Mouse (Mus musculus) myocyte (in vitro differentiated cells): Measurements from ENCODE around the gene Hao2. TPM values are rescaled to one million over a fixed set of nuclear protein-coding genes. Genes with fewer than 3 reads are reported as not detected.

Experiments
- H3K27me3 ChIP-seq: one replicate; pipeline ENCODE4 v1.6.1; 2011; ENCODE audit not compliant: control insufficient read depth, insufficient read depth, insufficient read length
- H3K36me3 ChIP-seq: one replicate; pipeline ENCODE4 v1.6.1; 2011; ENCODE audit not compliant: control insufficient read depth, insufficient read depth
- H3K4me2 ChIP-seq: one replicate; pipeline ENCODE4 v1.6.1; 2011; ENCODE audit warnings: low read depth, control low read depth
- H3K4me3 ChIP-seq: one replicate; pipeline ENCODE4 v1.5.1; 2011; ENCODE audit warnings: mild to moderate bottlenecking, control low read depth, moderate library complexity
- H3K79me2 ChIP-seq: one replicate; pipeline ENCODE4 v1.6.1; 2011; ENCODE audit not compliant: control insufficient read depth, insufficient read depth
- H3ac ChIP-seq: one replicate; pipeline ENCODE4 v1.6.1; 2011; ENCODE audit not compliant: control insufficient read depth, insufficient read length
- CEBPB ChIP-seq: IDR thresholded peaks from 2 replicates; pipeline ENCODE4 v1.6.1; 2011; ENCODE audit warnings: mild to moderate bottlenecking, moderate library complexity; ENCODE audit not compliant: poor library complexity, insufficient read depth, severe bottlenecking
- E2F4 ChIP-seq: IDR thresholded peaks from one replicate; pipeline ENCODE4 v1.6.1; 2011; ENCODE audit warnings: mild to moderate bottlenecking, control low read depth, moderate library complexity; ENCODE audit not compliant: insufficient read depth
- MAX ChIP-seq: IDR thresholded peaks from one replicate; pipeline ENCODE4 v1.6.1; 2011; ENCODE audit warnings: low read depth, mild to moderate bottlenecking, control low read depth
- MYOD1 ChIP-seq, 3 experiments: IDR thresholded peaks; one replicate each; pipeline ENCODE4 v1.6.1; 2011; ENCODE audit warnings: control low read depth in 2 of 3, low read depth in 2 of 3, mild to moderate bottlenecking in 2 of 3, moderate library complexity in 1 of 3; ENCODE audit not compliant: insufficient read length in 2 of 3, control insufficient read depth in 1 of 3
- MYOG ChIP-seq, 3 experiments: IDR thresholded peaks; one replicate each; pipeline ENCODE4 v1.6.1; 2011; ENCODE audit warnings: control low read depth in 2 of 3, low read depth in 2 of 3, mild to moderate bottlenecking in 2 of 3; ENCODE audit not compliant: insufficient read length in 2 of 3, control insufficient read depth in 1 of 3, insufficient read depth in 1 of 3
- POLR2A ChIP-seq: IDR thresholded peaks from one replicate; pipeline ENCODE4 v1.6.1; 2011; ENCODE audit warnings: low read depth, mild to moderate bottlenecking, control low read depth, moderate library complexity; ENCODE audit not compliant: insufficient read length
- POLR2AphosphoS2 ChIP-seq: IDR thresholded peaks from one replicate; pipeline ENCODE4 v1.6.1; 2011; ENCODE audit warnings: low read depth, control low read depth; ENCODE audit not compliant: insufficient read length
- REST ChIP-seq: IDR thresholded peaks from one replicate; pipeline ENCODE4 v1.6.1; 2011; ENCODE audit warnings: mild to moderate bottlenecking, control low read depth, moderate library complexity; ENCODE audit not compliant: insufficient read depth, insufficient read length
- SRF ChIP-seq: IDR thresholded peaks from one replicate; pipeline ENCODE4 v1.6.1; 2011; ENCODE audit warnings: low read depth; ENCODE audit not compliant: control insufficient read depth, insufficient read length
- TCF12 ChIP-seq: IDR thresholded peaks from one replicate; pipeline ENCODE4 v1.6.1; 2011; ENCODE audit warnings: mild to moderate bottlenecking, control low read depth; ENCODE audit not compliant: poor library complexity, insufficient read depth, severe bottlenecking
- TCF3 ChIP-seq: IDR thresholded peaks from one replicate; pipeline ENCODE4 v1.6.1; 2011; ENCODE audit warnings: low read depth, control low read depth; ENCODE audit not compliant: insufficient read length
- USF1 ChIP-seq: IDR thresholded peaks from one replicate; pipeline ENCODE4 v1.6.1; 2011; ENCODE audit warnings: low read depth, mild to moderate bottlenecking, control low read depth, moderate library complexity
- polyA plus RNA-seq: library from polyadenylated mRNA; unstranded; fragments of >200 nt; fragmentation: generic; extraction: Trizol; gene quantifications from one replicate; pipeline ENCODE4 v1.2.1, GENCODE M21; 2012; ENCODE audit warnings: missing spikeins

Gene Hao2
- polyA plus RNA-seq, 1 experiment: not detected

GRCm38 (mm10) chr3:98853051-98853450 lies 40.0 kb downstream of the Hao2 start:
- H3K4me3 ChIP-seq: no peak overlapping the region
- no peaks in the 10 kb centered on the region for H3K79me2 ChIP-seq
- TF ChIP-seq POLR2AphosphoS2 (no peak), SRF (no peak), E2F4 (no peak), TCF3 (no peak), POLR2A (no peak), MYOG (IDR thresholded peaks at IDR 0.05; ENCODE audit: control insufficient read depth in 1 of 3, insufficient read depth in 1 of 3, insufficient read length in 2 of 3, low read depth in 2 of 3) (no peak), MYOD1 (IDR thresholded peaks at IDR 0.05; ENCODE audit: control insufficient read depth in 1 of 3, insufficient read length in 2 of 3, low read depth in 2 of 3) (no peak), REST (no peak), CEBPB (no peak), MAX (no peak), USF1 (no peak), TCF12 (no peak)
- H3ac ChIP-seq: no peak overlapping the region
- H3K27me3 ChIP-seq: no peaks in the 10 kb centered on the region
- H3K36me3 ChIP-seq: no peaks in the 10 kb centered on the region
- no peak overlapping the region for H3K4me2 ChIP-seq

GRCm38 (mm10) chr3:98852631-98853030 lies 40.4 kb downstream of the Hao2 start:
- Histone ChIP-seq H3ac (no peak overlapping the region), H3K79me2 (no peaks in the 10 kb centered on the region), H3K4me2 (no peak overlapping the region), H3K4me3 (no peak overlapping the region), H3K27me3 (no peaks in the 10 kb centered on the region), H3K36me3 (no peaks in the 10 kb centered on the region)
- TF ChIP-seq E2F4: no peak
- TF ChIP-seq MAX: no peak
- TF ChIP-seq MYOD1 (IDR thresholded peaks at IDR 0.05; ENCODE audit: control insufficient read depth in 1 of 3, insufficient read length in 2 of 3, low read depth in 2 of 3): no peak
- no peak for TF ChIP-seq CEBPB
- no peak for TF ChIP-seq TCF3
- TF ChIP-seq POLR2A: no peak
- no peak for TF ChIP-seq USF1
- no peak for TF ChIP-seq TCF12
- no peak for TF ChIP-seq MYOG (IDR thresholded peaks at IDR 0.05; ENCODE audit: control insufficient read depth in 1 of 3, insufficient read depth in 1 of 3, insufficient read length in 2 of 3, low read depth in 2 of 3)
- TF ChIP-seq SRF: no peak
- TF ChIP-seq POLR2AphosphoS2: no peak
- no peak for TF ChIP-seq REST

GRCm38 (mm10) chr3:98851853-98852252 lies 41.2 kb downstream of the Hao2 start:
- TF ChIP-seq POLR2A (no peak), TCF3 (no peak), USF1 (no peak), TCF12 (no peak), CEBPB (no peak), SRF (no peak), MAX (no peak)
- H3K79me2 ChIP-seq: no peaks in the 10 kb centered on the region
- no peaks in the 10 kb centered on the region for H3K36me3 ChIP-seq
- no peaks in the 10 kb centered on the region for H3K27me3 ChIP-seq
- no peak overlapping the region for H3K4me2 ChIP-seq
- H3K4me3 ChIP-seq: no peak overlapping the region
- H3ac ChIP-seq: no peak overlapping the region

GRCm38 (mm10) chr3:98850262-98850661 lies 42.8 kb downstream of the Hao2 start:
- no peak overlapping the region for H3ac ChIP-seq
- H3K27me3 ChIP-seq: no peaks in the 10 kb centered on the region
- no peak overlapping the region for H3K4me3 ChIP-seq
- H3K36me3 ChIP-seq: no peaks in the 10 kb centered on the region
- no peak overlapping the region for H3K4me2 ChIP-seq
- no peaks in the 10 kb centered on the region for H3K79me2 ChIP-seq
- no peak for TF ChIP-seq MAX
- TF ChIP-seq TCF3: no peak
- no peak for TF ChIP-seq USF1
- no peak for TF ChIP-seq CEBPB
- TF ChIP-seq REST: no peak
- no peak for TF ChIP-seq MYOD1 (IDR thresholded peaks at IDR 0.05; ENCODE audit: control insufficient read depth in 1 of 3, insufficient read length in 2 of 3, low read depth in 2 of 3)
- no peak for TF ChIP-seq TCF12
- TF ChIP-seq POLR2AphosphoS2: no peak
- no peak for TF ChIP-seq SRF
- TF ChIP-seq E2F4: no peak
- TF ChIP-seq MYOG (IDR thresholded peaks at IDR 0.05; ENCODE audit: control insufficient read depth in 1 of 3, insufficient read depth in 1 of 3, insufficient read length in 2 of 3, low read depth in 2 of 3): no peak
- TF ChIP-seq POLR2A: no peak

- Histone ChIP-seq H3K27me3 (no peaks in the 10 kb centered on the region), H3K79me2 (no peaks in the 10 kb centered on the region), H3K4me3 (no peak overlapping the region), H3K36me3 (no peaks in the 10 kb centered on the region), H3K4me2 (no peak overlapping the region), H3ac (no peak overlapping the region)
- TF ChIP-seq POLR2A (no peak), SRF (no peak), REST (no peak), TCF3 (no peak), CEBPB (no peak), TCF12 (no peak), MAX (no peak), MYOD1 (IDR thresholded peaks at IDR 0.05; ENCODE audit: control insufficient read depth in 1 of 3, insufficient read length in 2 of 3, low read depth in 2 of 3) (no peak), MYOG (IDR thresholded peaks at IDR 0.05; ENCODE audit: control insufficient read depth in 1 of 3, insufficient read depth in 1 of 3, insufficient read length in 2 of 3, low read depth in 2 of 3) (no peak), E2F4 (no peak), USF1 (no peak), POLR2AphosphoS2 (no peak)
These were observed 44.1 kb downstream of the Hao2 start for GRCm38 (mm10) chr3:98848898-98849297.
